Mouse (Mus musculus) small intestine, adult 2 months (tissue): ENCODE data around the gene Atic.

Experiments used
- CTCF ChIP-seq: fragments of 200-500 bp; IDR thresholded peaks from 2 replicates; pipeline ENCODE4 v1.5.1; 2012; ENCODE audit warnings: low read depth, mild to moderate bottlenecking, control low read depth, inconsistent platforms, low read length, moderate library complexity, mixed read lengths; ENCODE audit not compliant: insufficient replicate concordance, insufficient read length; ENCODE audit errors: extremely low read depth
- POLR2A ChIP-seq: fragments of 200-500 bp; IDR thresholded peaks from 2 replicates; pipeline ENCODE4 v1.6.1; 2012; ENCODE audit warnings: low read depth, mild to moderate bottlenecking, control low read depth, inconsistent platforms, low read length, moderate library complexity

DNA sequence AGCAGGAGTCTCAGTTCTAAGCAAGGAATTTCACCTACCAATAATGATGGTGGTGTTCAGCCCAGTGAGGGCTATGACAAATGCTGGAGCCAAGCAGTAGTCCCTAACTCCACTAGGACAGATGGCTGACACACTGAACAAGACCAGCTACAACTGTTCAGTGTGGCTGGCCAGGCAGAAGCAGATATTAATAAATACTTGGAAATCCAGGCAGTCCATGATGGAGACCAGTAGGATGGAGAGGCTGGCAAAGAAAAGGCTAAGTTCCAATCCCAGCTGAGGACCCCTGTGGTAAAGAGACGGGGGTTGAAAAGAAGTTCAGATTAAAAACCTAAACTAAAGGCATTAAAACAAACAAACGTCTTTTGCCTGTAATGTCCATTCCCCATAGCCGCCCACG is 17.3 kb upstream of the Atic start:
- no peak for TF ChIP-seq POLR2A
- no peak for TF ChIP-seq CTCF
